Mouse (Mus musculus) stomach, embryonic 15.5 days (tissue): Measurements from ENCODE around the gene Baiap2. TPM values are rescaled to one million over a fixed set of nuclear protein-coding genes. Genes with fewer than 3 reads are reported as not detected.
A peak's percentile ranks its signal among the peaks of the same experiment; 100 is the strongest.

ENCODE experiments used
- ATAC-seq: fragments of 200-750 bp; cut with Nextera tagmentation; 2 replicates; pipeline ENCODE4 v1.8.0; 2017; ENCODE audit warnings: low read depth, moderate number of reproducible peaks, moderate TSS enrichment; ENCODE audit not compliant: insufficient read depth, low FRiP score
- H3K27ac ChIP-seq: fragments of 300-500 bp; sonication (generic); 2 replicates; pipeline ENCODE4 v1.5.1; 2015; ENCODE audit warnings: mild to moderate bottlenecking, inconsistent platforms
- H3K27me3 ChIP-seq: fragments of 300-500 bp; sonication (generic); replicated peaks from 2 replicates; pipeline ENCODE4 v1.6.1; 2015; ENCODE audit warnings: inconsistent platforms
- H3K36me3 ChIP-seq: fragments of 300-500 bp; sonication (generic); 2 replicates; pipeline ENCODE4 v1.6.1; 2015; ENCODE audit warnings: inconsistent platforms
- H3K4me1 ChIP-seq: fragments of 300-500 bp; sonication (generic); 2 replicates; pipeline ENCODE4 v1.6.1; 2015; ENCODE audit warnings: inconsistent platforms
- H3K4me2 ChIP-seq: fragments of 300-500 bp; sonication (generic); 2 replicates; pipeline ENCODE4 v1.6.1; 2015; ENCODE audit warnings: mild to moderate bottlenecking, inconsistent platforms
- H3K4me3 ChIP-seq: fragments of 300-500 bp; sonication (generic); replicated peaks from 2 replicates; pipeline ENCODE4 v1.5.1; 2015; ENCODE audit warnings: inconsistent platforms
- H3K9ac ChIP-seq: fragments of 300-500 bp; sonication (generic); 2 replicates; pipeline ENCODE4 v1.6.1; 2015; ENCODE audit warnings: inconsistent platforms
- H3K9me3 ChIP-seq: fragments of 300-500 bp; sonication (generic); 2 replicates; pipeline ENCODE4 v1.6.1; 2016; ENCODE audit warnings: inconsistent platforms
- WGBS: fragments of 180-500 bp; shearing (Covaris S2); methylation state at CpG from one replicate; pipeline ENCODE4 v1.1.7; 2015; 5-methylcytosine and 5-hydroxymethylcytosine counted together
- polyA plus RNA-seq: library from polyadenylated mRNA; unstranded; fragments of >200 nt; fragmentation: Nextera tagmentation; extraction: Ambion mirVana; gene quantifications from 2 replicates; pipeline ENCODE4 v1.2.1, GENCODE M21; 2015

The Baiap2 gene
- polyA plus RNA-seq, 1 experiment from 2014 or later: 30.9 TPM

DNA sequence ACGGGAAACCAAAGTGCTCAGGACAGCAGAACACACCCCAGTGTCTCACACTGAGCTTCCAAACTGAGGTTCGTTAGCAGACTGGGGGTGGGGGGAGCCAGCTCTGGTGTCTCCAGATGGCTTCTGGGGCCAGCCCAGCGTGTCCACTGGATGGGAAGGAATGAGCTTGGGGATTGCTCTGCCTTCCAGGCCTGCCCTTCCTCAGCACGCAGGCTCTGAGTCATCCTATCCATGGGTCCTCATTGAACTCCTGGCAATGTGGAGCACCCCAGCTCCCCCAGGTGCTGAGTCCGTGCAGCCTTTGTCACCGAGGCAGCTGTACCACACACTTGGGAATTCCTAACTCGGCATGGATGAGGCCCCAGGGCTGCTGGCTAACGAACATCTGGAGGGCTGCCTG, 79.7 kb downstream of the Baiap2 start:
- Histone ChIP-seq H3K4me1 (no peaks in the 10 kb centered on the region), H3K27me3 (0 out of 2 replicates have a peak, but pooled peaks cover 4% of the 10 kb centered on the region), H3K9ac (no peak overlapping the region), H3K9me3 (no peaks in the 10 kb centered on the region), H3K36me3 (no peaks in the 10 kb centered on the region), H3K4me2 (no peak overlapping the region), H3K4me3 (no peak overlapping the region), H3K27ac (no peak overlapping the region)
- WGBS: 66% methylated on average over 8 of the region's 8 CpGs
- ATAC-seq: no peak

DNA sequence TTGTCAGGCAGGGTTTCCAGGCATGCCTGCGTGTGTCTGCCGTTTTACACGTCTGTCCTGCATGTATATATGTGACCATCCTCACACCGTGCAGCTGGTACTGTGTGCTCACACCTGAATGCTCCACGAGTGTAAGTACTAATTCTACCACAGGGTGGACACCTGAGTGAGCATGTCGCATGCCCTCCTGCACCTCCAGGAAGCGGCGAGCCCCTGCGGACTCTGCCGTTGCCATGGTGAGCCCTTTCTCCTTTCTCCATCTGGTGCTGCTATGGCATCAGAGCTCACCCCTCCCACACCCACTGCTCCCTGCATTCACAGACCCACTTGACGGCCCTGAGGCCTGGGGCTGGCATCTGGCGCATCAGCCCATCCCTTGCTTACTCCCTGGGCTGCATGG, 80.3 kb downstream of the Baiap2 start:
- no peak for ATAC-seq
- H3K9ac ChIP-seq: no peak overlapping the region

DNA sequence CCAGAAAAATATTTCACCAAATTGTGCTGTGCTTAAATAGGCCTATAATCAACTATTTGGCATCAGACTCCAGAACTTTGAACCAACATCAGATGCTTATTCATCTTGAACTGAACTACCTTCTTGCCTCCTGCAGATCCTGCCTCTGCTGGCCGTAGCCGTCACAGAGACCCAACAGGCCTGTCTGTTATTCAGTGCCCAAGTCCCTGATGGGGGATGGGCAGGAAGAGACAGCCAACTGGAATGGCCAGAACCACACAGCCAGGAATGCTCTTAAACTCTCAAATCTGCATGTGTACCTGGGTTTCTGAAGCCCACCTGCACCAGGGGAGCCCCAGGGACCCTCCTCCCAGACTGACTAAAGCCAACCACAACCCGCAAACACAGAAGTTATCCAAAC, 84.4 kb downstream of the Baiap2 start:
- H3K4me1 ChIP-seq: peaks cover 21% of the 10 kb centered on the region
- no peak overlapping the region for H3K27ac ChIP-seq
- H3K36me3 ChIP-seq: no peaks in the 10 kb centered on the region
- no peak overlapping the region for H3K4me2 ChIP-seq
- no peak overlapping the region for H3K9ac ChIP-seq
- 0 out of 2 replicates have a peak, but pooled peaks cover 4% of the 10 kb centered on the region for H3K27me3 ChIP-seq
- no peaks in the 10 kb centered on the region for H3K9me3 ChIP-seq
- no peak overlapping the region for H3K4me3 ChIP-seq
- 83% methylated on average over 3 of the region's 3 CpGs for WGBS
- no peak for ATAC-seq

More for the DNA sequence above, 80.3 kb downstream of the Baiap2 start:
- Histone ChIP-seq H3K27ac (no peak overlapping the region), H3K27me3 (0 out of 2 replicates have a peak, but pooled peaks cover 4% of the 10 kb centered on the region), H3K36me3 (no peaks in the 10 kb centered on the region), H3K4me2 (no peak overlapping the region), H3K4me1 (no peaks in the 10 kb centered on the region), H3K4me3 (no peak overlapping the region), H3K9me3 (no peaks in the 10 kb centered on the region)
- 63% methylated on average over 12 of the region's 12 CpGs for WGBS

DNA sequence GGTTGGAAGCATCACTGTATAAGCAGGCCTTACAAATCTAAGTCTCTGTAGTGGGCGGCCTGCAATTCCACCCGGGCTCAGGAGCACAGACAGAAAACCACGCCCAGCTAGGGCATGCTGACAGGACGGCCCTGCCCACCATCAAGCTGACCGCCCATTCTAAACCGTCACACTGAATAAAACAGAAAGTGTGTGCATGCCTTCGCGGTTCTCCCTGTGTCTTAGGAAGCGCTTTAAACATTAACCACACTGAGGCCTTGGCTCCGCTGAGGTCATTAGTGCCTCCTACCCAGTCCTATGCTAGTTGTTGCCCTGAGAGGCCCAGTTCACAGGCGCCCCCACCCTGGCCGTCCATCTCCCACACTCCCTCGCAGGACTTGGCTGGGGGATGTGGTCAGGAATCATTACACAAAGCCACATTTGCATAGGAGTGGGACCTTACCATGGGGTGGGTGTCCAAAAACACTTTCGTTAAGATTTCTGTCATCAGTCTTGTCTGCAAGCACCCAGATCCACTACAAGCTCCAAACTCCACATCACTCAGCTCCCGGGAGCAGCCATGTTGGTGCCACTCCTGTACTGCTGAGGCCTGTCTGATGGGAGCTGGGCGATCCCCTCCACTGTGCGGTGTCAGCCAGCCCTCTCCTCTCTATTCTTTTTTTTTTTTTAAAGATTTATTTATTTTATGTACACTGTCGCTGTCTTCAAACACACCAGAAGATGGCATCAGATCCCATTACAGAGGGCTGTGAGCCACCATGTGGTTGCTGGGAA, 85.9 kb downstream of the Baiap2 start:
- Histone ChIP-seq H3K9me3 (no peaks in the 10 kb centered on the region), H3K36me3 (no peaks in the 10 kb centered on the region), H3K9ac (no peak overlapping the region), H3K27ac (peak overlapping the region; percentile 48; the same call in 1 of the 2 replicates), H3K4me2 (peak overlapping the region; percentile 3; the same call in 1 of the 2 replicates), H3K27me3 (no peaks in the 10 kb centered on the region), H3K4me1 (peaks cover 28% of the 10 kb centered on the region), H3K4me3 (no peak overlapping the region)
- WGBS: 51% methylated on average over 18 of the region's 18 CpGs
- ATAC-seq: peak; percentile 48; the same call in 1 of the 2 replicates

DNA sequence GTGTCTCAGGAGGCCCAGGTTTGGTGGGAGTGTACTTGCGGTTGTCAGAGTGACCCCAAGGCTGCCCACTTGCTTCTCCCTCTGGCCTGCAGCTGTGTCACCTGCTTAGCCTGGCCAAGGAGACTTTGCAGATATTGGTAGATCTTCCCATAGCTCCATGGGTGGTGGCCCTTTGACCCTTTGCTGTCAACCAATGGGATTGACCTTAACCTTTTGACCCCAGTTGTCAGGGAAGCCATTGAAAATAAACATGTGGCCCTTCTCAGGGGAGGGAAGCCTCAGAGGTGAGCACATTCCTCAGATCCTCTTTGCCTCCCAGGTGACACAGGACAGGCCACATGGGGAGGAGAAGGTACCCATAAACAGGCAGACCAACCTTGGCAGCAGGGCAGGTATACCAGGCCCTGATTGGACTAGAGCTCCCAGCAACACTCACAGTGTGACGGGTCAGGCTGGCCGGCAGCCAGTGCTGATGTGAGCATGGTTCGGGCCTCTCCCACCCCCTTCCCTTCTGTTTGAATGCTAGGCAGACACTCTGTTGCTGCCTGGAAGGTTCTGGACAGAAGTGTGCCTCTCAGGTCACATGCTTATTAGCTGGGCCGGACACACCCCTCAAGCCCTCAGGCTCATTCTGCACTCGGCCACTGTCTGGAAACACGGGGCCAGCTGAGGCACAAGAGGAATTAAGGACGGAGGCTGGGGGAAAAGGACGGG, 87.0 kb downstream of the Baiap2 start:
- 37% methylated on average over 9 of the region's 9 CpGs for WGBS
- H3K27ac ChIP-seq: no peak overlapping the region

DNA sequence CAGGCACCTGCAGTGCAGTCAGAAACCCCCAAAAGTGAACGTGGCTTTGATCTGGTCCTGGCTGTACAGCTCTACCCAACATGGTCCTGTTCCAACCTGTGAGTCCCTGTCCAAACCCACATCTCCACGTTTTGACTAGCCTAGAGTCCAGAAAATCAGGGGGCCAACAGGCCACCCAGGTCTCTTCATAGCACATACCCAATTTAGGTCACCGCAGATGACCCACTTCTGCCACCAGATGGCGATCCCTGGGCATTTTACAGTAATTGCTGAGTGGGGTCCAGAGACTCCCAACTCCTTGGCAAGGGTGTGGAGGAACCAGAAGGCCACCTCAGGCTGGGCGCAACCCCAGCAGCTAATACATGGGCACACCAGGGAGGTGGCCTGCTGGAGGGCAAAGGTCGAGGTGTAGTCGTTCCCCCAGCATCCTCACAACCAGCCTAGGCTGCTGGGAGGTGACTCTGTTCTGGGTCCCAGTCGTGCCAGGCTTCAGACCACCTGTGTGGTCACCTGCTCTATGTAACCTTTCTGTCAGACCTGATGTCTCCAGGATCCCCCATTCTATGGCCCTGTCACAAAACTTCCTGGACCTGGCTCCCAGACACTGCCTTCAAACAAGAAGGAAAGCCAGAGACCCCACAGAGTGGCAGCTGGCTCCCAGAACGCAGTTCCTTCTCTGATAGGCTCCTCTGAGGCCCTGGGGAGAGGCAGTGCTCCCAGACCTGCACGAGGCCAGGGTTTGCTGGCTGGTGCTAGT, 87.8 kb downstream of the Baiap2 start:
- H3K4me1 ChIP-seq: peaks cover 30% of the 10 kb centered on the region
- H3K36me3 ChIP-seq: no peaks in the 10 kb centered on the region
- H3K27me3 ChIP-seq: no peaks in the 10 kb centered on the region
- H3K4me3 ChIP-seq: no peak overlapping the region
- no peaks in the 10 kb centered on the region for H3K9me3 ChIP-seq
- WGBS: 35% methylated on average over 10 of the region's 10 CpGs
- 0 out of 2 replicates have a peak, but pooled peaks have one; percentile 16 for ATAC-seq
- H3K4me2 ChIP-seq: no peak overlapping the region
- no peak overlapping the region for H3K9ac ChIP-seq
- no peak overlapping the region for H3K27ac ChIP-seq

More for the DNA sequence above, 87.0 kb downstream of the Baiap2 start:
- Histone ChIP-seq H3K4me3 (no peak overlapping the region), H3K9me3 (no peaks in the 10 kb centered on the region), H3K4me1 (peaks cover 30% of the 10 kb centered on the region), H3K36me3 (no peaks in the 10 kb centered on the region), H3K27me3 (no peaks in the 10 kb centered on the region), H3K4me2 (no peak overlapping the region), H3K9ac (no peak overlapping the region)
- ATAC-seq: peak; percentile 27; the same call in 1 of the 2 replicates

DNA sequence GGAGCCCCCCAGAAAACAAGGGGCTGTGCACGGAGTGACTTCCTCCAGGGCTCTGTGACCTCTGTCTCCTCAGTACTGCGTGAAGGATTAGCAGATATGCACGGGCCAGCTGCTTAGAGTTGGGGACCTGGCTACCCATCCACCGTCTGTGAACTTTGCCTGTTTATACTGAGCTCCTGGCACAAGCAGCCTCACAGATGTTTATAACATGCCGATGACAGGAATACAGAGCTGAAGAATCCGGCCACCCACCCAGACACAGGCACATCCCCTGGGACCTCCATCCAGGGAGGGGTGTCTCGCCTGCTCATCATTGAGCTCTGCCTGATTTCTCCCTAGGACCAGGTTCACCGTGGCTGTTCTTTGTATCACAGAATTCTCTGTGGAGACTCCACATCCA, 89.5 kb downstream of the Baiap2 start:
- no peaks in the 10 kb centered on the region for H3K36me3 ChIP-seq
- no peak overlapping the region for H3K4me3 ChIP-seq
- H3K4me1 ChIP-seq: peaks cover 30% of the 10 kb centered on the region
- no peaks in the 10 kb centered on the region for H3K9me3 ChIP-seq
- ATAC-seq: no peak
- WGBS: 30% methylated on average over 8 of the region's 8 CpGs
- no peaks in the 10 kb centered on the region for H3K27me3 ChIP-seq
- H3K4me2 ChIP-seq: no peak overlapping the region
- 0 out of 2 replicates have a peak overlapping the region, but pooled peaks have one; percentile 21 for H3K27ac ChIP-seq
- no peak overlapping the region for H3K9ac ChIP-seq

DNA sequence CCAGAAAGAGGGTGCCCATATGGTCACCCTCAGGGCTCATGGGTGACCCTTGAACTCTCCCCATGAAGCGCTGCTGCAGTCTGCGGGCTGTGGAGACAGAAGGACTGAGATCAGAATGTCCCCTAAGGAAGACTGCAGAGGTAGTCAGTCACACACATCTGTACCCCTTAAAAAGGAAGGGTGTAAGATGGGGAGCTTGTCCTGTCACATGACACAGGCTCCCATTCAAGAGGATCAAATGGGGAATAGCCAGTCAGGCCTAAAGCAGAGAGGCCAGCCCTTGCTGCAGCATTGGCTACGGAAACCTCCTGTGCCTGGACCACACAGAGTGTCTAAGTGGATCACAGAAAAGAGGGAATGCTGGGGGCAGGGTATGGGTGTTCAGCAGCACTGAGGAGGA, 90.9 kb downstream of the Baiap2 start:
- Histone ChIP-seq H3K9ac (no peak overlapping the region), H3K27me3 (no peaks in the 10 kb centered on the region), H3K9me3 (no peaks in the 10 kb centered on the region), H3K36me3 (no peaks in the 10 kb centered on the region), H3K4me2 (no peak overlapping the region), H3K4me3 (no peak overlapping the region), H3K27ac (peak overlapping the region; percentile 14), H3K4me1 (peaks cover 24% of the 10 kb centered on the region)
- WGBS: 71% methylated on average over 3 of the region's 3 CpGs
- no peak for ATAC-seq

DNA sequence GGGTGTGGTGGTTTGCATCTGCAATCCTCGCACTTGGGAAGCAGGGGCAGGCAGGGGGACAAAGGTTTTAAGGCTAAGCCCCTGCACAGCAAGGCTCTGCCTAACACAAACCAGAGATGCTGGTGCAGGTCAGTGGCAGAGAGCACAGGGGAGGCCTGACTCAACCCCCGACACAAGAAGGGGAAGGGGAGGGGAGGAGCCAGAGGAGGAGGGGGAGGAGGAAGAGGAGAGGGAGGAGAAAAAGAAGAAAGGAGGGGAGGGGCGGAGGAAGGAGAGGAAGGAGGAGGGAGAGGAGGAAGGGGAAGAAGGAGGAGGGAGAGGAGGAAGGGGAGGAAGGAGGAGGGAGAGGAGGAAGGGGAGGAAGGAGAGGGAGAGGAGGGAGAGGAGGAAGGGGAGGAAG, 91.7 kb downstream of the Baiap2 start:
- 41% methylated on average over 3 of the region's 3 CpGs for WGBS
- Histone ChIP-seq H3K27ac (peak overlapping the region; percentile 44; the same call in 1 of the 2 replicates), H3K9ac (no peak overlapping the region), H3K27me3 (no peaks in the 10 kb centered on the region), H3K4me1 (peaks cover 21% of the 10 kb centered on the region), H3K4me2 (no peak overlapping the region), H3K9me3 (no peaks in the 10 kb centered on the region), H3K36me3 (no peaks in the 10 kb centered on the region), H3K4me3 (no peak overlapping the region)
- ATAC-seq: no peak

DNA sequence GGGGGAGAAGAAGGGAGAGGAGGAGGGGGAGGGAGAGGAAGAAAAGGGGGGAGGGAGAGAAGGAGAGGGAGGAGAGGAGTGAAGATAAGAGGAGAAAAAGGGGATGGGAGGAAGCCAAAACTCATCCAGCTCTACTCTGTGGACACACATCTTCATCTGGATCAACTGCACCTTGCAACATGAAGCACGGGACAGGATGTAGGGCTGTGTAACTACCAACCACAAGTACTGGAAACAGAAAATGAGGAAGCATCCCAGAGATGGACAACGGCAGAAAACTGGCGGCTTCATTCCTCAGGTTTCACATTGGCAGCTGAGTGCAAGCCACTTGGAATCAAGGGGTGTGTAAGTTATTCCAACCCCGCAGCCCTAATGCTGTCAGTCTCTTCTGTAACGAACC, 92.2 kb downstream of the Baiap2 start:
- ATAC-seq: no peak
- Histone ChIP-seq H3K4me2 (no peak overlapping the region), H3K4me3 (no peak overlapping the region), H3K36me3 (no peaks in the 10 kb centered on the region), H3K27ac (no peak overlapping the region), H3K9ac (no peak overlapping the region), H3K27me3 (no peaks in the 10 kb centered on the region), H3K4me1 (peaks cover 21% of the 10 kb centered on the region), H3K9me3 (no peaks in the 10 kb centered on the region)
- WGBS: 66% methylated on average over 5 of the region's 5 CpGs

DNA sequence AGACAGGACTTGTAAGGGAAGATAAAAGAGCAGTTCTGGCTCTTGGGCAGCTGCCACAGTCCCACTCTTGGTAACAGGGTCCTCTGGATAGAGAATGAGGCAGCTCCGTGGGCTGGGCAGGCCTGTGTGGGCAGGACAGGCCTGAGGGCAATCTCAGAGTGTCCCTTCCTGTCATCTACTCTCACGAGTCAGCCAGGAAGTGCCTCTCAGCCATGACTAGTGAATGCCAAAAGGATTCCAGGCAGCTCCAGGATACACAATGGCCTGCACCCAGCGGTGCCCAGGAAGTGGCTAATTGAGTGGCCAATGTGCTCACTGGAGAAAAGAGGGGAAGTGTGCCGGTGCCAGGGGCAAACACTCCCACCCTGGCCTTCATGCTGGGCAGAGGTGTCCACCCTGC, 97.0 kb downstream of the Baiap2 start:
- 0 out of 2 replicates have a peak, but pooled peaks cover 2% of the 10 kb centered on the region for H3K4me1 ChIP-seq
- H3K27ac ChIP-seq: peak overlapping the region; percentile 44
- no peak overlapping the region for H3K9ac ChIP-seq
- H3K27me3 ChIP-seq: no peaks in the 10 kb centered on the region
- WGBS: 34% methylated on average over 4 of the region's 4 CpGs
- no peaks in the 10 kb centered on the region for H3K36me3 ChIP-seq
- H3K4me3 ChIP-seq: no peak overlapping the region
- H3K4me2 ChIP-seq: no peak overlapping the region
- ATAC-seq: no peak
- H3K9me3 ChIP-seq: no peaks in the 10 kb centered on the region
